Mouse (Mus musculus) kidney, postnatal 25 days (tissue): ENCODE results near the gene Fmnl2.

Source experiments
- DNase-seq, 2 experiments: peaks; one replicate each; pipeline ENCODE4 v3.0.0; 2021; ENCODE audit warnings: mixed read lengths in 2 of 2

Gene Fmnl2

DNA sequence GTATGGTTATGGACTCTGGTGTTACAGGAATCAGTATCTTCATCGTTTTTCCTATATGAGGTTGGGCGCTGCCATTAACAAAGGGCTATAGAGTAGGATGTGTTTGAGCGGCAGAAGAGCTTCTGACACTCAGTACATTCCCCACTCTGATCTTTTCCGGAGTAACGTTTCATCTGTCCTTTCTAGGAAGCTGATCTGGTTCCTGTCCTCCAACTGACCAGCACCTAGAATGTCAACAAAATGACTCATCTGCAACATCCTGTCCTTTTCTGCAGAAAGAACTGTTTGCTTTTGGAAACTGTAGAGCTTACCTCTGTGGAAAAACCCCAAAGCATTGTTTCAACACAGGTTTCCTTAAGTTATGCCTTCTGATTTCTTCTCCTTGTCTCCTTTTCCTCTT is 60.4 kb downstream of the Fmnl2 start:
- no peak for DNase-seq

DNA sequence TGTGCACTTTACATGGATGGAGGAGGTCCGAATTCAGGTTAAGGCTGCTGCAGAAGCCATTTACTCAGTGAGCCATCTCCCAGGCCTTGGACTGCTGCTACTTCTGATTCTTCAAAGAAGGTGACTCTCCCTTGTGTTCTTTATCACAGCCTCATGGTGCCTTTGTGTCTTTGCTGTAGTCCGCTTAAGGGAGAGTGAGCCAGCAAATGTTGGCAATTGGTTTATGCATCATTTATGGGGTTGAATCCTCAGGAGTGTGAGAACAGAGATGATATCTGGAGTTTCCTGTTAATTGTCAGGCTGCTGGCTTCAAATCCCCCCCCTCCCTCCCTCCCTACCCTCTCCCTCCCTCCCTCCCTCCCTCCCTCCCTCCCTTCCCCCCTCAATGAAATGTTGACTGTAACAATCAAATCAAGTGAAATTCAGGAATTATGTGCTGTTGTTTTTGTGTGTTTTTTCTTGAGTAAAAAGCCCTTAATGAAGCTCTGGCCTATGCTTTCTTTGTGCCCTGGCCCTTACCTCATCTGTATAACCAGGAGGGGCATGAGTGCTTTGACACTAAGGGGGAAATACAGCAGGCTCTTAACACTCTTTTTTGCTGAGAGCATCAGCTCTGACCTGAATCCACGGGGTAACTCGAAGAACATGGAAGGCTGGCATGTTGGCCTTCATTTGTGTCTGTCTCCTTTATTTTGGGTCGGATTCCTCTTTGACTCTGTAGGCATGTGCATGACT is 63.2 kb downstream of the Fmnl2 start:
- DNase-seq = no peak

DNA sequence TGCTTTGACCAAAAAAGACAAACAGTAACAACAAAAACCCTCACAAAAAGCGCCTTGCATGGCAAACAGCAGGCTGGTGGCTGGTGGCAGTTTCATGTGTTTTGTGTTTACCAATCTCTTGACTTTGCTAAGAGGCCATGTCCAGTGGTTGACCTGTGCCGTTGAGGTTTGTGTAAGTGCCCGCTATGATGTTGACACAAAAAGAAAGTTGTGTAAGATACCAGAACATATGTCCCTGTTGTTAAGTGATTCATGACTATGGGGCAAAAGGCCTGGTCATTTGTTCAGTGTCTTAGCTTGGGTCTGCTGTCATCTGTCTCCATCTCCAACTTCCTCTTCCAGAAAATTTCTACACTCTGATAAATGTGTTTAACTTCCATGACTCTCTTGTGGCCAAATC is 67.4 kb downstream of the Fmnl2 start:
- no peak for DNase-seq

DNA sequence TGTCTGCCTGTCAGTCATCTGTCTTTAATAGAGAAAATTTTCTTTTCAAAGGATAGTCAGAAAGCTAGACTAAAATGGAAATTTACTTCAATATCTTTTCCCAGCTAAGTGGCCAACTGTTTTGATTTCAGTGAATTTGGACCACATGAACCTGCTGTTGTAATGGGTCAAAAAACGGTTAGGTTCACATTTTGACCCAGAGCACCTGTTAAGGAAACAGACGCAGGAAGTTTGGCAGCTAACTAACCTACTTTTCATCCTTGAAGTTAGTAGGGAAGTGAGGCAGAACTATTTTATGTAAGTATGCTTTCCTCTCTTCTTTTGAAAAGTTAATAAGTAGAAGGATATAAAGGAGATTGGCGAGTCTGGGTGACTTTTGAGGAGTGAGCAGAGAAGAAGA is 69.7 kb downstream of the Fmnl2 start:
- DNase-seq = no peak

DNA sequence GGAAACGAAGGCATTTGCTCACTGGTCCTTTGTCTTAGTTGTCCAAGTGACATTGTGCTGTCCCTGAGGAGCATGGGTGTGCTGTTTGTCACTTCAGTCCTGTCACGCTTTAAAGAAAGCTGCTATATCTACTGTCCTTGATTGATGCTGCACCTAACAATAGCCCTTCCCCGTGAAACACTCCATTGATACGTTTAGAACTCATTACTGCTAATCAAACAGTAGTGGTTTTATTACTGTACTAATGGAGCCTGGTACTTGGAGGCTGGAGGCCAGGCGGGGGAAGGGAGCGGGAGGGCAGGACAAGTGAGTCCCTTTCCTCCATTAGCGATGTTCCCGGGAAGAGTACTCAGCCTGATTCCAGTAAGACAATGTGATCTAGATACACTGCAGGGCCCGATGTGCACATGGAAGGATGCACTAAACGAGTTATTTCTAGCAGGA is 70.2 kb downstream of the Fmnl2 start:
- DNase-seq = peak in 1 of 2 experiments; percentile 20

DNA sequence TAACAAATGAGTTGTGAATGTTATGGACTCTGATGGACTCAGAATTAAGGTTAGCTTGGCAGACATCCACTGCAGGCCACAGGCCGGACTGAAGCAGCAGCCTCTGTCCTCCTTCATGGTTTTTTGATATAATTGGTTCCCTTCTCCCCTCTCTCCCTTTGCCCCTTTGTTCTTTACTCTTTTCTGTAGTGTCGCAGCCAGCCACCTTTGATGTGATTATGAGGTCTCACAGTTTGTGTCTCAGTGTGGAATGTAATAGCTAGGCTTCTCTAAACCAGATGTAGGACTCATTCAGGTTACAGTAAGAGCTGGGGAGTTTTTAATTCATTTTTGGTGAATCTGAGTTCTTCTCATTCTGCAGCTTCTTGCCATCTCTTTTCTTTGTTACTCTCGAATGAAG is 70.7 kb downstream of the Fmnl2 start:
- DNase-seq = no peak

DNA sequence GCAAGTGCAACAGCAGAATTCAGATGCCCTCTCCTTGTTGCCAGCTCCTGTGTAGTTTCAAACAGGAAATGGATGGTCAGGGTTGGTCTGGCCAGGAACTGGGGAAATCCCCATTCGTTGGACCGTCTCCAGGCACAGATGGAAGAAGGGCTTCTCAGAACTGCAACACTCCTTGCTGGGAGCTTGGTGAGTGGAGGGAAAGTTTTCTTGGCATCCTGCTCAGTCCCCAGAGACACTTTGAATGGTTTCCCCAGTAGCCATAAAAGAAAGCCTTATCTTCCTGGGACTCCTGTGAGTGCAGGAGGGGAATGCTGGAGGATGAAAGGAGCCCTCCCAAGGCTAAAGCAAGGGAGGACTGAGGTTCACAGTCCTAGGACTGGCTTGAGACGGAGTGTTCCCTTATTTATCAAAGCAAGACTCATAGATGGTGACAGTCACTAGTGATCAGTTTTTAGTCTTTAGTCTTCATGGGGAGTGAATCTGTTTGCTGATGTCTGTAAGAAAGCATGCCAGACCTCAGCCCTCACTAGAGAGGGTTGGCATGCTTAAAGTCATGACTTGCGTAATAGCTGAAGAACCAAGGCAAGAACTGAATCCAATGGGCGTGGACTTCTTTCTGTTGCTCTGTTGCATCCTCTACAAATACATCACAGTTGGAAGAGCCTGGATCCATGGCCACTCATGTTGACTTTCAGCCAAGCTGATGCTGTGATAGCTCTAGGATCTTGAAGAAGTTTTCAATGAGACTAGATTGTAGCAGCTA is 72.6 kb downstream of the Fmnl2 start:
- peak; percentile 69 to 71 for DNase-seq

DNA sequence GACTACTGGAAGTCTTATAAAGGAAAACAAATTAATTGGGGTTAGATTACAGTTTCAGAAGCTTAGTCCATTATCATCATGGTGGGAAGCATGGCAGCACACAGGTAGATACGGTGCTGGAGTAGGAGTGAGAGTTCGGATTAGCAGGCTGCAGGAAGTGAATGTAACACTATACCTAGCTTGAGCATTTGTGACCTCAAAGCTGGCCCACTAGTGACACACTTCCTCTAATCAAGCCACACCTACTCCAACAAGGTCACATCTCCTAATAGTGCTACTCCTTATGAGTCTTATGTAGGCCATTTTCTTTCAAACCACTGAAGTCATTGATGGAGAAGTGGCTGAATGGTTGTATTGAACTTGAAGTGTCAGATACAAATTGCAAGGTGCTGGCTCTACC is 73.7 kb downstream of the Fmnl2 start:
- no peak for DNase-seq

DNA sequence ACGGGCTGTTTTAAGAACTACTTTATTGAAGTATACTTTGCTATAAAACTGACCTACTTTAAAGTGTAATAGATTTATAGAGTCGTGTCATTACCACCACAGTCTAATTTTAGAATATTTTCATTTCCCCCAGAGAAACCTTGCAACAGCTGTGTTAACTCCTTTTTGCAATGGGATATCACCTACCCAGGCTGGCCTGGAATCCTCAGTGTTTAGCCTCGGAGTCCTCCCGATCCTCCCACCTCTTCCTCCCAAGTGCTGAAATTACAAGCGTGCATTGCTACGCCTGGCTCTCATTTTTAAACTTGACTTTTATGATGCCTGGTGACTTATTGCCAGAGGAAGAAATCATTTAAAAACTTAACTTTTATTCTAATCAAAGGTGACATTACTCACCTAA is 78.2 kb downstream of the Fmnl2 start:
- DNase-seq = no peak

DNA sequence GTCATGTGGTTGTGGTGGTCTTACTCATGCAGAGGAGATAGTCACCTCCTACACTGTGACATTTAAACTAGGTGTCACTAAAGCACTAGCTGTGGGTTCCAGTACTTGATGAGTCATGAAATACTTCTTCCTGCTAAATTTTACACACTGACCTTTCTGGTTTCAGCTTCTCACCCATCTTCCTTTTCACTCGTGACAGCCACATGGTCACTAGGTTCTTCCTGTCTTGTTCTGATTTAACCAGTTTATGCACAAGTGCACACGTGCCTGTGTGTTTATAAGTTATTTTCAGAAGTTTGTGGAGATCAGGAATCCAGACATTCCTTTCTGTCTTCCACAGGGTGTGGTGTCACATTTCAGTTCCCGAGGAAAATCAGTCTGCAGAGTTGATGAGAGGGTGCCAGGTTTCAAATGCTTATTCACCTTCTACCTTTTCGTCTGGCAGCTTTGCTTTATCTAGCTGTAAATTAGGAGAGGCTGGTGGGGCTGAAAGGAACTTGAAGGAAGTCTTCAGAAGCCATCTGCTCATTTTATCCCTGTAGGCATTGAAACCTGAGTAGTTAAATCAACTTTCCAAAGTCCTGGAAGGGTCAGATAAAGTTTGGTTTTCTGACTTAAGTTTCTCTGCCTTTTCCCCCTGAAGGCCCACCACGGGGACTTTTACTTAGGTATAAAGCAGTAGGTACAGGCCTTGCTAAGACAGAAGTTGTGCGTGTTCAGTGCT is 80.9 kb downstream of the Fmnl2 start:
- DNase-seq = no peak

DNA sequence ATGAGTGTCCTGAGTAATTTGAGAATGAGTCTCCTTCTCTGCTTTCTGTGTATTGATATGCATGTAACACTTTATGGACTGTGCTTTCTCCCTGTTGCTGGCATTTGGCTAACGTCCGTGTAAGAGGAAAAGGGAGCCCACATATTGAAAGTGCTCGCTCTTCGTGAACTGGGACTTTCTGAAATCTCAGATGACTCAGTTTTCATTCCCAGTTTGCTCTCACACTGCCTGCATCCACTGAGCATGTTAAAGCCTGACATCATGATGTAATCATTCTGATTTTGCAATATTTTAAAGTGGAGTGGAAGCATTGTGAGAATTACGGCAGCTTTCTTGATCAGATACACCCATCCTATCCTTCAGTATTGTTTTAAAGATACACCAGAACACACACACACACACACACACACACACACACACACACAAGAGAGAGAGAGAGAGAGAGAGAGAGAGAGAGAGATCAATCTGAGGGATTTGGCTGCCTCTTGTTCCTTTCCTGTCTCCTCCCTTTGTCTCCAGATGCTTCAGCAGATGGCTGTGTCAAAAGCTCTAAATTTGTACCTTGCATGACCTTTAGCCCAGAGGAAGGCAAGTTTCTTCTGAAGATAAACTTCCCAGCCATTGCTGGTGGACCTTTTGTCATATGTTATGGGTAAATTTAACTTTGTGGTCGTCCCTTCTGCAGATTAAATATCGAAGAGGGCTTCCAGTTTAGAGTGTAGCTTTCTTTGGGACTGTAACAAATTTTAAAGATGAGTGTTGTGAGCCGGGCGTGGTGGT is 86.2 kb downstream of the Fmnl2 start:
- DNase-seq = peak in 1 of 2 experiments; percentile 14

DNA sequence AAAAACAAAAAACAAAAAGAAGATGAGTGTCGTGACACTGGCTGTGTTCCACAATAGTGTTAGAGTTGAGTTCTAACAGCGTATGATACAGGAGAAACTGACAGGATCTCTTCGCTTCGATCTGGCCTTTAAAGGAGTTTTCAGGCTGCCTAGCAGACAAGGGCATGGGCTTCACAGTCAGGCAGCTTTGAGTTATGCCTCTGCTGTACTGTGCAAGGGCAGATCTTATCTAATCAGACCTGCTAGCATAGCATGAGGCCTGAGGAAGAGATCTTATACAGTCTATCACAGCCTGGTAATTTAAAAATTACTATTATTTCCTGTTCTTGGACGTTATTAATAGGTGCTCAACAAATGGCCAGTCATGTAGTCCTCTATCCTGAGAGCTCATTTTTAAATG is 86.9 kb downstream of the Fmnl2 start:
- peak in 1 of 2 experiments; percentile 42 for DNase-seq

DNA sequence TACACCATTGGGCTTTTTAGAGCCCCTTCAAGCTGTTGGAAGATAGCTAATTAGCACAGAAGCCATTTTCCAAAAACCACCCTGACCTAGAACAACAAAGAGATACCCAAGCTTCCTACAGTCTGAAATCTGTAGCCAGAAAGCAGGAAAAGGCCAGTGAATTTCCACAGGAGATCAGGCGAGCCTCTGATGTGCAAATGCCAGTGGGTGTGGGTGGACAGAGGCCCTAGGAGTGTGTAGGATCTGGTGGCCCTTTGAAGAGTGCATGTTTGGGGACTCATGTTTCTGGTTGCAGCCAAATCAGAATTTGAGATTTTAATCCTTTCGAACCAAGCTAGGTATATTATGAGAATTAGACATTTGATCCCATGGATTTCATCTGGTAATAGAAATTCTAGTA is 88.4 kb downstream of the Fmnl2 start:
- no peak for DNase-seq

DNA sequence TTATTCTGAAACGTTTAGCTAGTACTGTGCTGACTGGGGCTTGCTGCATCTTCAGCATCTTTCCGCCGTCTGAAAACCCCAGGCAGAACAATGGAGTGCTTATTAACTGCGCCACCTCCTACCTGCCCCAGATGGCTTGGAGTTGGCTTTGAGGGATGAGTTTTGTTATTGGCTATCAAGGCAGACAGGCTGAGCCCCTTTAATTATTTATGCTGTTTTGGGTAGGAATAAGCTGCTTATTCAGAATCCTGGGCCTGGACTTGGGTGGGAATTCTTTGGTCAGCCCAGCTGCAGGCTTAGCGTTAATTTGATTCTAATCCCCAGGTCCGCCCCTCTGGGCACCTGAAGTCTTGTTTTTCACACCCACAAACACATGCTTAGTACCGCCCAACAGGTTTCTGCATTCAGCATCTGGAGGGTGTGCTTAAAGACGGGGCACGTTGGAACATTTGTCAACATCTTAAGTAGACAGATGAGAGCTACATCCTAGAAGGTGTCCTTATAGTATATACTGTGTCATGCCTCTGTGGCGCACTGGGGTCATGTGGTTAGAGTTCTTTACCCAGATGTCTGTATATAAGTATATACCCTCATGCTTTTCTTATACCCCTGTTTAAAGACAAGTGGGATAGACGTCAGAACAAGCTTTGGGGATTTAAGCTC is 89.0 kb downstream of the Fmnl2 start:
- no peak for DNase-seq

DNA sequence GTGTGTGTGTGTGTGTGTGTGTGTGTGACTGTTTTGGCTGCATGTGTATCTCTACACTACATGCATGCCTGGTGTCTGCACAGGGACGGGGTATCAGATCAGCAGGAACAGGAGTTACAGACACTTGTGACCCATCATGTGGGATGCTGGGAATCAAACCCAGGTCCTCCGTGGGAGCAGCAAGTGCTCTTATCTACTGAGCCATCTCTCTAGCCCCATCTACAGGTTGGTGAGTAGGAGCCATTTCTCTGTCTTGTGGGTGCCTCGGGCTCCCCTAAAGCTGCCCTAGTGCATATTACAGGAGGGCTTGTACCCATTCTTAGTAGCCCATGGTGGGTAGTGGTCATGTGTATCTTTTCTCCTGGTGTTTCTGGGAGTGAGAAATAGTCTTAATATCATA is 90.7 kb downstream of the Fmnl2 start:
- no peak for DNase-seq

DNA sequence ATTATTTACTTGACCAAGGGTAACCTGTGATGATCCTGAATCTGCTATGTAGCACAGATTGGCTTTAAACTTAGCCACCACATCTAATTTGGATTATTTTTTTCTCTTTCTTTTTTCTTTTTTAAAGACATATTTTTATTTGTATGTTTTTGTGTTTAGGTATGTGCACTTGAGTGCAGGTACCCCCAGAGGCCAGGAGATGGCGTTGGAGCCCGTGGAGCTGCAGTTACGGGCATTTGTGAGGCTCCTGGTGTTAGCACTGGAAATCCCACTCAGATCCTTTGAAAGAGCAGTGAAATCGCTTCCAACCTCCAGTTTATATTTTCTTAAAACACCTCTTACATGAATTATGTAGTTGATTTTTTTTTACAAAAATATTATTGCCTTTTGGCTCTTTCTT is 91.9 kb downstream of the Fmnl2 start:
- DNase-seq = no peak

DNA sequence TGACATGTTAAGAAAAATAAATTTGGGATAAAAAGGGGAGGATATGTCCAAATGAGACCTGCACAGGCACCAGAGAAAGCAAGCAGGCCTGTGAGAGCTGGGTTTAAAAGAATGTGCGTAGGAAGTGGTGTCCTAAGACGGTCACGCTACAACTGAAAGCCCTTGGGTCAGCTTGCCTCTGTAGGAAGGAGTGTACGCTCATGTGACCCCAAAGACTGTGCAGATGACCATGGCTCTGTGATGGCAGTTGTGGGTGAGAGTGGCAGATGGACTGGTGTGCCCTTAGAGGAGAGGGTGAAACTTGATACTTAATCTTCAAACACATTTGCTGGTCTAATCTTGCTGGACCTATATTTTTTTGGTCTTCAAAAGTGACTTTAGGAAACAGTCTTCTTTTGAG is 92.6 kb downstream of the Fmnl2 start:
- DNase-seq = no peak

DNA sequence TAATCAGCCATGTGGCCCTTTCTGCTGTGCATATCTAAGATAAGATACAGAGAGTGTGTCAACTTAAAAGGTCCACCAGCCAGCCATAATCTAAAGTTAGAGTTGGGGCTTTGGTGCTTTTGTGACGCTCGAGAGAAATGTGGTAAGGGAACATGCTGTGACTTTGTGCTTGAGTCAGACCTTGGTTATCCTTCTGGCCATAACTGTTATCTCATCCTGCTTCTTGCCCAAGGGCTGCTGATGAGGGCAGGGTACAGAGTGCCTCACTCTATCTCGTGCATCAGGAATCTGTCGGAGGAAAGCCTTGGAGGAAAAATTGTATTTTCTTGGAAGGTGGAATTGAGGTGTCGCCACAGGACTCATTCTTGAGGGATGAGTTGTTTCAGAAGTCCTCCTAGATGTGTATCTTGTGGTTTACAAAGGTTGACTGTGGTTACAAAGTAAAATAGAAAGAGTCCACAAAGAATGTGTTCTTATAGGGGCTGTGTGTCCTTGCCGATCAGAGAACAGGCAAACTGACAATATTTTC is 94.6 kb downstream of the Fmnl2 start:
- no peak for DNase-seq

DNA sequence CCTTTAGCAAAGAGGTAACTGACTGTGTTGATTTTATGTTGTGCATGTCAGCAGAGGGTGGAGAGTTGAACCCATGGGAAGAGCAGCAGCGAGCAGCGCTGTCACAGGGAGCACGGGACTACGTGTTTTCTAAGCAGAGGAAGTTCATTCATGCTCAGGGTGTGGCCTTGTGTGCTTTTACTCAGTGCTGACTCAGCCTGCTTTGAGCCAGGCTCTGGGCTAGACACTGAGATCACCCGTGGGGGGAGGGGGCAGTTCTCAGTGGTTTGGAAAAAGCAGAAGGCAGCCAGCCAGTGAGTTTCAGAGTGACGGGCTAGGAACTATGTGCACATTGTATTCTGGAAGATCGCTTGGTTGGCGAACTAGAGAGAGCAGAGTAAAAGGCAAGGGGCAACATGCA is 97.4 kb downstream of the Fmnl2 start:
- peak; percentile 83 to 87 for DNase-seq

DNA sequence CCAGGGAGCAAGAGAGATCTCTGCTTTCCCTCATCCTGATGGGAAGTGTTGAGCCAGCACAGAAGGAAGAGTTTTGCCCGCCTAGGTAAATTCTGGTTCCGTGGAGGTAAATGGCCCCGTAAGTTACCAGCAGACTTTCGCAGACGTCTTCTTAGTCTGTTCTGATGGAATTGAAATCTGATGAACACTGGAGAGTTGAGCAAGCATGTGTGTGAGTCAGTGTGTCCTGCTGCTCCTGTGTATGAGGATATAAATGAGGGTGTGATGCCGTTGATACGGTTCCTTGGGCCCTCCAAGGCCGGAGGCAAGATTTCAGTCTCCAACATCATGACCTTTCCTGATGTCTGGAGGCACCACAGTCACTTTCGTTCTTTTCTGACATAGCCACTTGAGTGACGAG is 98.2 kb downstream of the Fmnl2 start:
- DNase-seq = no peak

DNA sequence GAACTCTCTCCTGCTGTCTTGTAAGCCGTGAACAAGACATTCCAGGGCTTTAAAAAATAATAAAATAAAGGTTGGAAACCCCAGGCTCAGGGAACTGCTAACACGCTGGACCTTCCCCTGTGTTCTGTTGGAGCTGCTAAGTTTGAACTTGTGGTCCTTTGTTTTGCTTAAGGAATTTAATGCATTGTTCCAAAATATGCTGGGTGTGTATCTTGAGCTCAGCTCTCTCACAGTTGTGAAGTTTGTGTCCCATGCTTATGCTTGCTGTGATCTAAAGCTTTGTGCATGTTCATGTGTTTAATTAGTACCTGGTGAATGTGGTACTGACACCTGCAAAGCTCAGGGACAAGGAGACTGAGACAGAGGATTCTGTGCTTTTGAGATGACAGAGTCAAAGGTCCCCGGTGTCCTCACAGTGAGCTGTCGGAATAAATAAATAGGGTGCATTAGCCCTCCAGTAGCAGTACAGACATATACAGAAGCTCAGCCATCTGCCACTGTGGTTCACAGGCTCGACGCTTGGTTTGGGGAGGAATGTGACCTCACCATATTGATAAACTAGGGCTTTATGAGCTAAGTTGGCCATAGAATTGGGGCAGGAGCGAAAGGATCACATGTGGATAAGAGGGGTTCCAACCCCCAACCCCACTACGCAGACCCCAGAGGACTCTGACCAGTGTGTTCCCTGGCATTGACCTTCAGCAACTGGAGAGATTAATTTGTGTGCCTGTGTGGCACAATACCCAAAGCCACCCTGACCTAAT is 100.3 kb downstream of the Fmnl2 start:
- DNase-seq = no peak
